Mouse (Mus musculus): ENCODE measurements at regions not wholly inside any gene's neighbourhood (a gene's known extent, or its start where the extent isn't known, plus 50 kb on each side); places are given as distances from the start of the nearest gene placed in this dataset.
A peak's percentile ranks its signal among the peaks of the same experiment; 100 is the strongest.

GRCm38 (mm10) chr12:70728407-70728806 is 96.9 kb upstream of the Frmd6 start:
- Histone ChIP-seq H3K36me3 (ENCODE audit: insufficient read depth, low read length) (no peaks in the 10 kb centered on the region), H3K4me3 (ENCODE audit: low read length) (no peak overlapping the region), H3K4me2 (replicated peaks; ENCODE audit: low read depth, low read length) (no peak overlapping the region), H3K27ac (ENCODE audit: low read length) (no peak overlapping the region), H3K27me3 (ENCODE audit: insufficient read depth, low read length) (no peaks in the 10 kb centered on the region), H3K9ac (replicated peaks; ENCODE audit: low read length) (no peak overlapping the region), H3K4me1 (ENCODE audit: insufficient read depth, low read length) (peaks cover 14% of the 10 kb centered on the region; the same call in 1 of the 2 replicates), H3K9me3 (ENCODE audit: low read length) (no peaks in the 10 kb centered on the region)
- no peak for ATAC-seq (ENCODE audit: low FRiP score, low TSS enrichment)
- WGBS = 94% methylated on average over 1 of the region's 1 CpGs

- WGBS = 32% methylated on average over 6 of the region's 6 CpGs
These were observed 95.4 kb upstream of the Frmd6 start for GRCm38 (mm10) chr12:70729961-70730360.

GRCm38 (mm10) chr12:70731498-70731897 is 93.8 kb upstream of the Frmd6 start:
- H3K4me1 ChIP-seq (ENCODE audit: insufficient read depth, low read length) = peaks cover 14% of the 10 kb centered on the region; the same call in 1 of the 2 replicates
- no peaks in the 10 kb centered on the region for H3K9me3 ChIP-seq (ENCODE audit: low read length)
- no peak overlapping the region for H3K27ac ChIP-seq (ENCODE audit: low read length)
- no peaks in the 10 kb centered on the region for H3K36me3 ChIP-seq (ENCODE audit: insufficient read depth, low read length)
- 64% methylated on average over 6 of the region's 6 CpGs for WGBS
- no peak overlapping the region for H3K4me3 ChIP-seq (ENCODE audit: low read length)
- no peak overlapping the region for H3K9ac ChIP-seq (replicated peaks; ENCODE audit: low read length)
- no peaks in the 10 kb centered on the region for H3K27me3 ChIP-seq (ENCODE audit: insufficient read depth, low read length)
- no peak overlapping the region for H3K4me2 ChIP-seq (replicated peaks; ENCODE audit: low read depth, low read length)
- no peak for ATAC-seq (ENCODE audit: low FRiP score, low TSS enrichment)

More at GRCm38 (mm10) chr12:70729961-70730360, 95.4 kb upstream of the Frmd6 start:
- Histone ChIP-seq H3K4me2 (replicated peaks; ENCODE audit: low read depth, low read length) (no peak overlapping the region), H3K36me3 (ENCODE audit: insufficient read depth, low read length) (no peaks in the 10 kb centered on the region), H3K9me3 (ENCODE audit: low read length) (no peaks in the 10 kb centered on the region), H3K4me3 (ENCODE audit: low read length) (no peak overlapping the region), H3K4me1 (ENCODE audit: insufficient read depth, low read length) (peaks cover 14% of the 10 kb centered on the region; the same call in 1 of the 2 replicates), H3K27ac (ENCODE audit: low read length) (peak overlapping the region; percentile 69; the same call in 1 of the 2 replicates), H3K9ac (replicated peaks; ENCODE audit: low read length) (no peak overlapping the region), H3K27me3 (ENCODE audit: insufficient read depth, low read length) (no peaks in the 10 kb centered on the region)
- peak; percentile 70; the same call in 1 of the 2 replicates for ATAC-seq (ENCODE audit: low FRiP score, low TSS enrichment)

GRCm38 (mm10) chr12:70732591-70732990 is 92.7 kb upstream of the Frmd6 start:
- H3K4me3 ChIP-seq (ENCODE audit: low read length) = no peak overlapping the region
- no peaks in the 10 kb centered on the region for H3K9me3 ChIP-seq (ENCODE audit: low read length)
- no peak overlapping the region for H3K4me2 ChIP-seq (replicated peaks; ENCODE audit: low read depth, low read length)
- H3K27me3 ChIP-seq (ENCODE audit: insufficient read depth, low read length) = no peaks in the 10 kb centered on the region
- H3K27ac ChIP-seq (ENCODE audit: low read length) = no peak overlapping the region
- H3K9ac ChIP-seq (replicated peaks; ENCODE audit: low read length) = no peak overlapping the region
- peaks cover 14% of the 10 kb centered on the region; the same call in 1 of the 2 replicates for H3K4me1 ChIP-seq (ENCODE audit: insufficient read depth, low read length)
- no peak for ATAC-seq (ENCODE audit: low FRiP score, low TSS enrichment)
- WGBS = 94% methylated on average over 3 of the region's 3 CpGs
- no peaks in the 10 kb centered on the region for H3K36me3 ChIP-seq (ENCODE audit: insufficient read depth, low read length)

GRCm38 (mm10) chr12:70738554-70738953 is 86.8 kb upstream of the Frmd6 start:
- WGBS = 62% methylated on average over 3 of the region's 3 CpGs
- H3K36me3 ChIP-seq (ENCODE audit: insufficient read depth, low read length) = no peaks in the 10 kb centered on the region
- no peaks in the 10 kb centered on the region for H3K4me1 ChIP-seq (ENCODE audit: insufficient read depth, low read length)
- H3K4me3 ChIP-seq (ENCODE audit: low read length) = no peak overlapping the region
- H3K9ac ChIP-seq (replicated peaks; ENCODE audit: low read length) = no peak overlapping the region
- no peaks in the 10 kb centered on the region for H3K9me3 ChIP-seq (ENCODE audit: low read length)
- no peak for ATAC-seq (ENCODE audit: low FRiP score, low TSS enrichment)
- no peak overlapping the region for H3K27ac ChIP-seq (ENCODE audit: low read length)
- H3K4me2 ChIP-seq (replicated peaks; ENCODE audit: low read depth, low read length) = no peak overlapping the region
- H3K27me3 ChIP-seq (ENCODE audit: insufficient read depth, low read length) = no peaks in the 10 kb centered on the region

- Histone ChIP-seq H3K4me3 (ENCODE audit: low read length) (no peak overlapping the region), H3K4me1 (ENCODE audit: insufficient read depth, low read length) (no peaks in the 10 kb centered on the region), H3K4me2 (replicated peaks; ENCODE audit: low read depth, low read length) (no peak overlapping the region), H3K9ac (replicated peaks; ENCODE audit: low read length) (no peak overlapping the region), H3K27ac (ENCODE audit: low read length) (no peak overlapping the region), H3K27me3 (ENCODE audit: insufficient read depth, low read length) (no peaks in the 10 kb centered on the region), H3K9me3 (ENCODE audit: low read length) (no peaks in the 10 kb centered on the region), H3K36me3 (ENCODE audit: insufficient read depth, low read length) (no peaks in the 10 kb centered on the region)
- no peak for ATAC-seq (ENCODE audit: low FRiP score, low TSS enrichment)
- 71% methylated on average over 6 of the region's 6 CpGs for WGBS
These were observed 86.0 kb upstream of the Frmd6 start for GRCm38 (mm10) chr12:70739316-70739715.

- no peaks in the 10 kb centered on the region for H3K9me3 ChIP-seq (ENCODE audit: low read length)
- ATAC-seq (ENCODE audit: low FRiP score, low TSS enrichment) = no peak
- no peaks in the 10 kb centered on the region for H3K4me1 ChIP-seq (ENCODE audit: insufficient read depth, low read length)
- 58% methylated on average over 7 of the region's 7 CpGs for WGBS
- H3K9ac ChIP-seq (replicated peaks; ENCODE audit: low read length) = no peak overlapping the region
- H3K4me3 ChIP-seq (ENCODE audit: low read length) = no peak overlapping the region
- H3K27ac ChIP-seq (ENCODE audit: low read length) = no peak overlapping the region
- H3K36me3 ChIP-seq (ENCODE audit: insufficient read depth, low read length) = no peaks in the 10 kb centered on the region
- no peaks in the 10 kb centered on the region for H3K27me3 ChIP-seq (ENCODE audit: insufficient read depth, low read length)
- H3K4me2 ChIP-seq (replicated peaks; ENCODE audit: low read depth, low read length) = no peak overlapping the region
These were observed 85.5 kb upstream of the Frmd6 start for GRCm38 (mm10) chr12:70739766-70740165.

GRCm38 (mm10) chr12:70742836-70743235 is 82.5 kb upstream of the Frmd6 start:
- ATAC-seq (ENCODE audit: low FRiP score, low TSS enrichment) = no peak
- no peaks in the 10 kb centered on the region for H3K4me1 ChIP-seq (ENCODE audit: insufficient read depth, low read length)
- 43% methylated on average over 3 of the region's 3 CpGs for WGBS
- no peaks in the 10 kb centered on the region for H3K9me3 ChIP-seq (ENCODE audit: low read length)
- no peak overlapping the region for H3K9ac ChIP-seq (replicated peaks; ENCODE audit: low read length)
- no peak overlapping the region for H3K4me3 ChIP-seq (ENCODE audit: low read length)
- no peak overlapping the region for H3K27ac ChIP-seq (ENCODE audit: low read length)
- no peaks in the 10 kb centered on the region for H3K36me3 ChIP-seq (ENCODE audit: insufficient read depth, low read length)
- H3K4me2 ChIP-seq (replicated peaks; ENCODE audit: low read depth, low read length) = no peak overlapping the region
- H3K27me3 ChIP-seq (ENCODE audit: insufficient read depth, low read length) = no peaks in the 10 kb centered on the region

GRCm38 (mm10) chr12:70745681-70746080 is 79.6 kb upstream of the Frmd6 start:
- Histone ChIP-seq H3K27me3 (ENCODE audit: insufficient read depth, low read length) (no peaks in the 10 kb centered on the region), H3K9ac (replicated peaks; ENCODE audit: low read length) (no peak overlapping the region), H3K36me3 (ENCODE audit: insufficient read depth, low read length) (no peaks in the 10 kb centered on the region), H3K27ac (ENCODE audit: low read length) (no peak overlapping the region), H3K4me2 (replicated peaks; ENCODE audit: low read depth, low read length) (no peak overlapping the region), H3K9me3 (ENCODE audit: low read length) (no peaks in the 10 kb centered on the region), H3K4me3 (ENCODE audit: low read length) (no peak overlapping the region), H3K4me1 (ENCODE audit: insufficient read depth, low read length) (no peaks in the 10 kb centered on the region)
- no peak for ATAC-seq (ENCODE audit: low FRiP score, low TSS enrichment)
- 82% methylated on average over 2 of the region's 2 CpGs for WGBS

GRCm38 (mm10) chr12:70749651-70750050 is 75.7 kb upstream of the Frmd6 start:
- no peak overlapping the region for H3K9ac ChIP-seq (replicated peaks; ENCODE audit: low read length)
- no peaks in the 10 kb centered on the region for H3K9me3 ChIP-seq (ENCODE audit: low read length)
- 87% methylated on average over 2 of the region's 2 CpGs for WGBS
- peaks cover 5% of the 10 kb centered on the region; the same call in 1 of the 2 replicates for H3K4me1 ChIP-seq (ENCODE audit: insufficient read depth, low read length)
- no peaks in the 10 kb centered on the region for H3K27me3 ChIP-seq (ENCODE audit: insufficient read depth, low read length)
- no peak overlapping the region for H3K4me3 ChIP-seq (ENCODE audit: low read length)
- ATAC-seq (ENCODE audit: low FRiP score, low TSS enrichment) = no peak
- H3K36me3 ChIP-seq (ENCODE audit: insufficient read depth, low read length) = no peaks in the 10 kb centered on the region
- H3K4me2 ChIP-seq (replicated peaks; ENCODE audit: low read depth, low read length) = no peak overlapping the region
- no peak overlapping the region for H3K27ac ChIP-seq (ENCODE audit: low read length)

Measured in kidney, embryonic 16.5 days (tissue).